Mouse (Mus musculus): ENCODE measurements around the gene Gm20388.

The Gm20388 gene

DNA sequence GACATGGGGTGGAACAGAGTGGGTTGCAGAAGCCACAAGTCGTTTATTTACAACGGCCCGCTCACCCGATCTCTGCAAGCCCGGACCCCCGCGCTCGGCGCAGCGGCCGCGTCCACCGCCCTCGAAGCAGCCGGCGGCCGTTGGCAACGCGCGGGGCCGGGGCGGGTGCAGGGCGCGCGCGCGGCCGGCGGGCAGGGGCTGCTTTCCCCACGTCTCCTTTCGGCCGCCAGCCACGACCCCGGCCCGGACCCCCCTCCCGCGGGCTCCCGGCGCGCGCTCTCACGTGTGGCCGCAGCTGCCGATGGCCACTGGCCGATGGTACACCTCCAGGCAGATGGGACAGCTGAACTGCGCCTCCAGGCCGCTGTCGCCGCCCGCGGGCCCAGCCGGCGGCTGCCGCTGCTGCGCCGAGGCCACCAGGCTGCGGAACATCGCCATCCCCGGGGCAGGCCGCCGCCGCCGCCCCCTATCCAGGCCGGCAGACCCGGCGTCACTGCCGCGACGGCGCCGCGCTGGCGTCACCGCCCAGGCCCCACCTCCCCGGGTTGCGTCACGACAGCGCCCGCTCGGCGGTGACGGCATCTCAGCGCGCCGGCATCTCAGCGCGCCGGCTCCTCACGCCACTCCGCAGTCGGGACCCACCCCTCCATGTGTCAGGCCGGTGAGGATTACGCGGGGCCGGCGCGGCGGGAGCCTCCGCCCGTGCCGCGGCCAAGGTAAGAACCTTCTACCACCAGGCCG is 2565.1 kb downstream of the Gm20388 start, which contains the start of the genes Rnf166 and Ctu2:
Rnf166 (minus strand) TSS at position 485 of the 741 bp plus-strand sequence.
Ctu2 (plus strand) TSS at position 564 of the 741 bp plus-strand sequence.
- peak; percentile 95 for DNase-seq

DNA sequence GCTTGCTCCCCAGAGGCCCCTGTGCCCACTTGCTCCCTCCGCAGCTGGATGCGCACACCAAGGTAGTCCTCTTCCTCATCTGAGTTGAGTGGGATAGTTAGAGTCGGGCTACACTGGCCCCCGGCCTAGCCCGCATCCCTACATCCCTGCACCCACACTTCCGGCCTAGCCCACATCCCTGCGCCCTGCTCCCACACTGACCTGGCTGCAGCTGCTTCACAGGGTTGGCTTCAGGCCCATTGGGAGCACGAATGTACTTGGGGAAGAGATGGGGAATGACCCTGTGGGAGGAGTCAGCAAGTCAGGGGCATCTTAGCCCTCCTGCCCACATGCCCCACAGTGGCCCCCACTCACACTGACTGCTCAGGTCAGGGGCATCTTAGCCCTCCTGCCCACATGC is 2571.8 kb downstream of the Gm20388 start:
- DNase-seq = no peak

DNA sequence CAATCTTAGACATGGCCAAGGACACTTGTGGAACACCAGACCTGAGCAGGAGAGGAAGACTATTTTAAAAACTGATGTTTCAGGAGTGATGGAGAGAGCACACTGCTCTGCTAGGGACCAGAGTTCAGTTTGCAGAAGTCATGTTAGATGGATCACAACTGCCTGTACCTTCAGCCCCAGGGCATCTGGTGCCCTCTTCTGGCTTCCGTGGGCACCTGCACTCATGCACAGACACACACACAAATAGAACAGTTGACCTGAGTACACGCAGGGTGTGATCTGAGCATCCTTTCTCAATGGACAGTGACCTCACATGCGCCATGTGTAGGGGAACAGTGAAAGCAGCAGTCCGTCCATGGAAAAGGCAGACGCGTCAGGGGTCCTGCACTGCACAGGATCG is 2573.2 kb downstream of the Gm20388 start:
- DNase-seq = no peak

DNA sequence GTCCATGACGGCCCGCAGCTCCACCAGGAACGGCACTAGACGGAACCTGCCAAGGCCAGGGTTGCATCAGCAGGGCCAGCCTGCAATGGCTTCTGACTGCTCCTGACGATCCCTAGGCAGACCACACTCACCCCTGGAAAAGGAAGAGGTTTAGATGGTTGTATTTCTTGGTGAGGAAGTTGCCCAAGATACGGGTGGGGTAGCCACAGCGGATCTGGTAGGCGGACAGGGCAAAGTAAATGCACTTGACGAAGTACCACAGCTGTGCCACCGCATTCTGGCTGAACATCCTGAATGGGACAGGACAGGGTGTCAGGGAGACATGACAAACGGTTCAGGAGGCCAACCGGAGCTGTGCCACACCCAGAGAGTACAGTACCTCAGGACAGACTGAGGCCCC is 2574.2 kb downstream of the Gm20388 start:
- DNase-seq = no peak

DNA sequence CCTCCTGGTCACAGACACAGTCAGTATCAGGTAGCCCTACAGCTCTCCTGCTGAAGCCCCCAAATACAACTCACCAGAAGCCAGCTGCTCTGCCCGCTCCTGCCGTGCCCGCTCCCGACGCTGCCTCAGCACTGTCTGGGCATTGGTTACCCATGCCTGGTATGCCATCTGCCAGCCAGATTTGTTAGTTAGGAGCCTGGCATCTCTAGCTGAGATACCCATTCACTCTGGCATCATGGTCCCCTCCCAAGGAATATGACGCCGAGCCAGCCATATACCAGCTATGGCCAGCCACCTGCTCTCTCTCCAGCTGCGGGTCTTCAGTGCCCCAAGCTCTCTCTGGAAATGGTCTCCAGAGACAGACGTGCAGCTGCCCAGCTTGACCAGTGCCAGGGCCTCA is 2577.7 kb downstream of the Gm20388 start:
- DNase-seq = no peak

DNA sequence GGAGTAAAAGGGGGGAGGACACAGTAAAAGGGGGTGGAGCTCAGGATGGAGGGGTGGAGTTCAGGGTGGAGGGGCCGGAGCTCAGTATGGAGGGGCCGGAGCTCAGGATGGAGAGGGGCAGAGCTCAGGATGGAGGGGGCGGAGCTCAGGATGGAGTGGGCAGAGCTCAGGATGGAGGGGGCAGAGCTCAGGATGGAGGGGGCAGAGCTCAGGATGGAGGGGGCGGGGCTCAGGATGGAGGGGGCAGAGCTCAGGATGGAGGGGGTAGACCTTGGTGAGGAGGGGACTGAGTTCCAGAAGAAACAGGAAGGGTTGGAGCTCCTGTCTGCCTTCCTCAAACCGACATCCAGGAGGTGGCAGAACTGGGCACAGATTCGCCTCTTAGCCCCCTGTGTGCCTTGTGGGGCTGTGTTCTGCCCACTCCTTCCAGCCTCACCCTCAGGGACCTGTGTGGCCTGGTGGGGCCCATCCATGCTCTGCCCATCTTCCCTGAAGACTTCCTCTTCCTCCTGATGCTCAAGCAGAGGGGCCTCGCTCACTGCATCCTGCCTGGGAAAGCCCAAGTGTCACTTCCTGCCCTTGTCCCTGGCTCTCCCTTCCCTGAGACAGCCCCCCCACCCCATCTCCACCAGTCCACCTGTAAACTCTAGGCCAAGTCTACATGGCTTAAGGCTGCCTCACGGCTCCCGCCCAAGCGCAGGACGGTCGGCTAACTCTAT is 2586.5 kb downstream of the Gm20388 start:
- DNase-seq = no peak

DNA sequence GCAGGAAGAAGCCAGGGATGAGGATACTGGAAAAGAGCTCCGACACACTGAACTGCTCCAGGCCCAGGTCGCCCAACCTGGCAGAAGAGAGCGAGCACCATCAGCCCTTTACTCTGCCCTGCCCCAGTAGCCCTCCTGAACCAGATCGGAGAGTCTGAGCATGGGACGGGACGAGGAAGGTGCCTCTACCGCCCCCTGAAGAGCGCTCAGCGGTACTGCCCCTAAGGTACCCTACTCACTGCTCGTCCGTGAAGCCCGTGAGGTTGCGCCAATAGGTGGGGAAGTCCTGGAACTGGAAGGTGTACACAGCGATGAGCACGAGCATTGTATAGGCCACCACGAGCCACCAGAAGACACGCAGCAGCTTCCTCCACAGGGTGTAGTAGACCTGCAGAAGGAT is 2587.3 kb downstream of the Gm20388 start:
- no peak for DNase-seq

DNA sequence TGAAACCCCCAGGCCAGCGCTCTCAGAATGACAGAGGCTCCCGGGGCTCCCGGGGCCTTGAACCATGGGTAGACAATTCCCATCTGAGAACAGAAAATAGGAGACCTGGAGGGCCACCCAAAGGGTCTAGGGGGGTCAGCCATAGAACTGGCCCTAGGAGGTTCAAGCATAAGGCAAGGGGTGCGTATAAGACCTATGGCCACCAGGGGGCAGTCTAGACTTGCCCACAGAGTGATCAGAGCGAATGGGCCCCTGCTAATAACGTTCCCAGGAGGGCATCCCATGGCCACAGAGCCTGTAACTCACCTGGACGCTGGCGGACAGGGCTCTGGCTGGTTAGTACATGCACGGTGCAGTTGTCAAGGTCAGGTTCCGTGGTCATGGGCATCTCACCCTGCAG is 2590.2 kb downstream of the Gm20388 start:
- peak; percentile 88 for DNase-seq

DNA sequence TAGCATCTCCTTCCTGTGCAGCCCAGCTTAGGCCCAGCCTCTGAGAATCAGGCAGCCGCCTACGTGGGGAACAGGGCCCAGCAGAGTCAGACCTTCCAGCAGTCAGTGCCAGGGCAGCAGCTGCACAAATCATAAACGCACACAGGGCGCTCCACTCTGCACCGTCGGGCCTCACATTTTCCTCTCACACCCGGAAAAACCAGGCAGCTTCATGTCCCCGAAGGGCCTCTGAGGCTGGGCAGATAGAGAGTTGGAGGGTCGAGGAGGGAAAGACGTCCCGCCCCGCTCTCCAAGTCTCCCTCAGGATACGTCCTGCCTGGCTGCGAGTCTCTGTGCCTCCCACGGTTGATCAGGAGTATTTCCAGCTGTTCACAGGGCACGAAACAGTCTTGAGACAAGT is 2600.9 kb downstream of the Gm20388 start:
- peak; percentile 34 for DNase-seq

DNA sequence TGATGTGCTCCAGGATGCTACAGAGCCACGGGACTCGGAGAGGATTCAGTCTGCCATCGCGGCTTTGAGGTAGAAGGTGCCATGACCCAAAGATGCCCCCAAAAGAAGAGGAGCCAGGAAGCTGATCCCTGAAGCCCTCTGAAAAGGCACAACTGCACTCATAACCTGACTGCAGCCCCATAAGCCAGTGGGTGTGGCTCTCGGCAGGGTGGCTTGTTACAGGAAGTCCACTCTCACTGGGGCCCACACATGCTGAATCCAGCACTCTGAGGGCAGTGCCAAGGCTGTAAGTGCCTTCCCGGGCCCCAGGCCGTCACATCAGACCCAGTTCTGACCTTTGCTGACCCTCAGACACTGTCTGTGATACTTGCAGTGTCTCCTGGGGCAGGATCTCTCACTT is 2601.8 kb downstream of the Gm20388 start:
- no peak for DNase-seq

DNA sequence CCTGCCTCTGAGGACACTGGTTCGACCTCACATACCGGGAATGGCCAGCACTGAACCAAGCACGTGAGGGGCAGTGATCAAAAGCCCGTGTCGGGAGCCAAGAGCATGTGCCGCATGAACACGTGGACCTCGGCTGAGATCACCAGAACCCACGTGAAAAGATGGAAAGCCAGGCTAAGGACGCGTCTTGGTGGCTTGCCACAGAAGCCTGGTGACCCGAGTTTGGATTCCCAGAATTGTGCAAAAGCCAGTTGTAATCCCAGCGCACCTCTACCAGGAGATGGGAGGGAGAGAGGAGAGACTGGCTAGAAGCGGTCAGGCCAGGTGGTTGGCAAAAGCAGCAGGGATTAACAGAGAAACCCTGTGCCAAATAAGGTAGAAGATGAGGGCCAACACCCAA is 2605.1 kb downstream of the Gm20388 start:
- no peak for DNase-seq

DNA sequence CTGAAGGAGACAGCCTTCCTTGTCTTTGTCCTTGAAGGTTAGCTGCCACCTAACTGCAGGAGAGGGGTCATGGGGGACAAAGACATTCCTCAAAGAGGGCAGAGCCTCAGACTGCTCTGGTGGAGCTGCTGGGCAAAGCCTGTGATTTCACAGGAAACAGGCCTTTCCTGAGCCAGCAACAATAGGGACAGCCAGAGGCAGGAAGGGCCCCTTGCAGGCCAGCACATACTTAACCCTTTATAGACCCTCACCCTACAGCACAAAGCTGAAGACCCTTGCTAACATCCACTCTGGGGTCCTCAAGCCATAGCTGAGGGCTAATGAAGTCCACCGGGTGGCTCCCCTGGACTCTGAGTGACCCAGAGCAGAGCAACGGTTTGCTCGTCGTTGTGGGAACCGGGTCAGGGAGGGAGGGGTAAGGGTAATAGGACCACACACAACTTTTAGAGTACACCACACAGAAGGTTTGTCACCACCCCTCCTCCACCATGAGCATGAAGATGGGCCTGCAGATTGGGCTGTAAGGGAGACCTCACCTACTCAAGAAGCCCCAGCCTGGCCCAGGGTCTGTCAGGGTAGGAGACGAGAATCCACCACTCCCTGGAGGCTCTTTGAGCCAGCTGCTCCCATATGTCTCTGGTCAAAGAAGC is 2607.0 kb downstream of the Gm20388 start:
- DNase-seq = peak; percentile 58

DNA sequence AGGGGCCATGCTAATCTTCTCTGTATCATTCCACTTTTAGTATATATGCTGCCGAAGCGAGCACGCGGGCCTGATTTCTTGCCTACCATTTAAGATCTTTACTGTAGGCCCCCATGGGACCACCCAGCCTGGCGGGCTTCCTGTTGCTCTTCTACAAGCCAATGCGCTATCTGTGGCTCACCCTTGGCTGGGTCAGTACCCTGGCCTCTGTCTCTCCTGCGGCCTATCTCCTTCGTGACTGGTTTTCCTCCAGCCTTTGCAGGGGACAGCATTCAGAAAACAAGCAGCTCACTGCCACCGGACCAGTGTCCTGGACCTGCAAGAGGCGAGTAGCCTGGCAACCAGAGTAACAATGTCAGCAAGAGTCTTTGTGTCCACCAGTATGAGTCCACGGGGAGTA is 2610.0 kb downstream of the Gm20388 start:
- DNase-seq = no peak

DNA sequence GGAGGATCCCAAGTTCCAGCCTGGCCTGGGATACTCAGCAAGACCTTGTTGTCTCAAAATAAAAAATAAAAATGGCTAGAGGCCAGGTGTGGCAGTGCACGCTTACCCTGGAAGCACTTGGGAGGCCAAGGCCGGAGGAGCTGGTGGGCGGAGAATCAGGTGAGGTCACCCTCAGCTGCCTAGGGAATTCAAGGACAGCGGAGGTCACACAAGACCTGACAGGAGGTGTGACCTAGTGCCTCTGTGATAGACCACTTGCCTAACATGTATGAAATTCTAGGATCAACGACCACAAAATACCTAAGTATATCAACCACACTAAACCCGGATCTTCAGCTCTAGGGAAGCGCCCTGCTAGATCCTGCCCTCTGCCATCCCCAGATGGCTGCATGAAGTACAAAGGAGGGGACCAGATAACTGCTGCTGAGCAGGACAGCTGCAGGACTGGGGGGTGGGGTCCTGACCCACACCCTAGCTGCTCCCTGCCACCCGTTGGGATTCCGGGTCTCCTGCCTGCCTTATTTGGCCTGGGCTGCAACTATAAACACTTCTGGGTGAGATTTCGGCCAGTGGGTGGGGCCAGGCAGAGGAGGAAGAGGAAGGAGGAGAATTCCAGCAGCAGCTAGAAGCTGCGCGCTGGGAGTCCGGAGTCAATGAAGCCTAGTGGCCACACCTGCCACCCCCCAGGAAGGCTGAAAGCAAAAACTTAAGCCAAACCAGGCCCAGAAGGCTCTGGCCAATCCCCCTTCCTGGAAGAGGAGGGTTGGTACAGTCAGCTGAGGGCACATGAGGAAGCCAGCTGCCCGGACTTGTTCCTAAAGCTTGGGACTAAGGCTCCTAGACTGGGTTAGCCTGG is 2612.4 kb downstream of the Gm20388 start:
- DNase-seq = peak; percentile 75

DNA sequence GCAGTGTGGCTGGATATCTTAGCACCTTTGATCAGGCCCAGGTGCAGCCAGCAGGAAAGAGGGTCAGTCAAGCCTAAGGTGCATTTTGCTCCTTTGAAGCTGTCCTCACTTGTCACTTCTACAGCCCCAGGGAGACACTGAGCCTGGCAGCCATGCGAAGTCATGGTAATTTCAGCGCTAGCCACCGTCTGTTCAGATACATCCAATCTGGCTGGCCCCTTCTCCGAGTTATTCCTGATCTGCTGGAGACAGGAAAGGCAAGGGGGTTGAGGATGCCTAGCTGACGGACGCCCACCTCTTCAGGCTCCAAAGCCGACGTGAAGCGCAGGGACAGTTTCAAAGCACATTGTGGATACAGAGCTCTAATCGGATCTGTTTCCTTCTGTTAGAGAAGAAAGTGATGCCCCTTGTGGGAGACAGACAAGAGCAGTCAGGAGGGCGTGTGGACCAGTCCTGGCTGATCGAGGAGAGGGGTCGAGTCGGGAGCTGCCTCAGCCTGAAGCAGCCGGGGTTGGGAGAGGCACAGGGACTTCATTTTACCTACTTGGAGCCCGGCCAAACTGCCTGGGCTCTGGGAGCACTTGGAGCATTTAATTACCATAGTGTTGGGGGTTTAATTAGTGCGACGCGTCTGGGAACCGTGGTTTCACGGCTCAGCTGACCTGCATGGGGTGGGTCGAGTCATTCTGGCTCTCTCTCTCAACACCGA is 2613.2 kb downstream of the Gm20388 start:
- DNase-seq = no peak

DNA sequence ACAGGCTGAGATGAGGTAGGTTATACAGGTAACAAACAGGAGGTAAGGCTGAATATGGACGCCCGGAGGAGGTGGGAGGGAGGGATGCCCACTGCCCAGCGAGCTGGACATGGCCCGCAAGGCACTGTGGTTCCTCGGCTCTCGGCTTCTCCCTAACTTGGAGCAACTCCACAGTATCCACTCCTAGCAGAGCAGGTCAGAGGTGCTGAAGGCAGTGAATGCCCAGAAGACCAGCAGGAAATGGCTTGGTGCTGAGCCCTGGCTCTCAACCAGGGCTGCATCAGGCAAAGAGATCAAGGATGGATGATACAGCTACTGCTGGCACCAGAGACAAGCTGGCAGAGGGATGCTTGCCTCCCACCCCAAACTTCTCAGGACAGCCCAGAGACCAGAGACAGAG is 2613.9 kb downstream of the Gm20388 start:
- no peak for DNase-seq

DNA sequence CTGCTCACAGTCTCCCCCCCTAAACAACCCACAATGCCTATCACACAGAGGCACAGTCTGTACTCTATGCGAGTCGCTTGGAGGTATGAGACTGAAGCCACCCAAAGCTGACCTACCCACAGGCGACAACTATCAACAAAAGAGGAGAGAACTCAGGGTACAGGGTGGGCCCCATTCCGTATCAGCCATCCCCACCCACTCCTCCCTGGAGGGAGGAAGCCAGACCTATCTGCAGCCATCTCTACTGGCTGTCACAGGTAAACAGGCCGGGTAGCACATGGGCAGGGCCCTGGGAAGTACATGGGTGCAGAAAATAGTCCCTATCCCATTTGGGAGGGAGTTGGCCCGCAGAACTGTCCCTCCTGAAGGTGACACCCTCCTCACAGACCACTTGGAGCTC is 2614.4 kb downstream of the Gm20388 start:
- no peak for DNase-seq

DNA sequence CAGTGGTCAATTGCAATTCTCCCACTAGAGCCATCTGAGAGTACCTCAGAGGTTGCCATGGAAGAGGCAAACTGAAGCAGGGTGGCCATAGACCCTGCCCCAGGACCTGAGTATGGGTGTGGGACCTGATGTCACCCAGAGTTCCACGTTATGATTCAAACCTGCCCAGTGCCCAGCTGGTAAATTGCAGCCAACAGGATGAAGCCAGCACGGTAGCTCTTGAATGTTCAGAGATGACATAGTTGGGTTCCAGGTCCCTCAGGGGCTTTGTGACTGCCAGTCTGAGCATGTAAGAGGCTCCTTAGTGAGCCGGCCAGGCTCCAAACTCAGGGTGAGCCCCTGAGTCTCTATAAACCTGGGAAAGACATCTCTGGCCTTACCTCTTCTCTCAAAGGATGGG is 2615.4 kb downstream of the Gm20388 start:
- no peak for DNase-seq

DNA sequence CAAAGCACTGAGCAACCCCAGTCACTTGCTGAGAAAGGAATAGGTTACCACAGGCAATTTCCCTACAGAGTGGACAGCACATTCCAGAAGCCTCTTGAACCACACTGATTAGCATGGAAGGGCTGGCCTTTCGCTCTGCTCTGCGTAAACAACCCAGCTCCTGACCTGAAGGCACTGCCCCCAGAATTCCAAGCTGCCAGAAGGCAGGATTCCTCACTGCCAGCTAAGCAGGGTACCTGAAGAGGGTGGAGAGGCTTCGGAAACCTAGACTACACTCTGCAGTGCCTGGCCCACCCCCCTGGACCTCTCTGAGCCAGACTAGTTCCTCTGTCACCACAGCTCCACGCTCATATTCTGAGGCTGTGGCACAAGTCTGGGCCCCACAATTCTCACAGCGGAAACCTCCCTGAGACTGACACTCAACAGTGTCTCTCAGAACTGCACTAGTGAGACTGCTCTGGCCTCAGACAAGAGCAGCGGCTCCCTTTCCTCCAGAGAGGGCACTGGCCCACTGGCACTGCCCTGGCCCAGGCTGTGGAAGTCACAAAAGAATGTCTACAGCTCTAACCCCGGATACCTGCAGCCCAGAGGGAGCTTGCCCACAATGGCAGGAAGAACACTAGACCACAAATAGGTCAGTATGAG is 2616.0 kb downstream of the Gm20388 start:
- peak; percentile 56 for DNase-seq

DNA sequence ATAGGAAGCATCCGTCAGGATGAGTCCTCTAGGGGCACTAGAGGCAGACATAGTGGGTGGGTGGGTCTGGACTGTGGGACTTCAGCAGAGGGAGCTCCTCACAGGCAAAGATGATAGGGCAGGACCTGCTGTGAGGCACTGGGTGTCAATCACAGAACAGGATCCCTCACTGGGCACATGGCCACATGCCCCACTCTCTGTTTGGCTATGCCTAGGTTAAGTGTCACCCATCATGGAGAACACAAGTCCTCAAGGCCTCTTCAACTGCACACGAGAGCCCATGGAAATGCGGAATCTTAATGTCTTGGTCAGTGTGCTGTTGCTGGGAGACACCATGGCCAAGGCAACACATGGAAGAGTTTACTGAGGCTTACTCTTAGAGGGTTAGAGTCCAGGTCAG is 2617.3 kb downstream of the Gm20388 start:
- no peak for DNase-seq

DNA sequence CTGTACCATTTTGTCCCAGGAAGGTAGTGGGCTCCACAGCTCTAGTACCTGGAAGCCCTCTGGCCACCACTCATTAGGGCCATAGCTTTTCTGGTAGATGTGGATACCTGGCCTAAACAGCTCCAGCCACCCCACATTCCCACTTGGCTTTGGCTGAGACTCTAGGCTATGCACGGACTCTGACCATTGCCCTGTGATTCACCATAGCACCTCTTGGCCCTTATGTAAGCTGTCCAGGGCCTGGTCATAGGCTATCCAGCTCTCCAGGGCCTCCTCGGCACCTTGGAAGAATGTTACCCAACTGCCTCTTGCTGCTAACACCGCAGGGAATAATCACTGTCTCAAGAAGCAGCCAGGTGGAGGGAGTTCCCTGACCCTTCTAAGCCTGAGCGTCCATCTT is 2618.5 kb downstream of the Gm20388 start:
- DNase-seq = no peak

DNA sequence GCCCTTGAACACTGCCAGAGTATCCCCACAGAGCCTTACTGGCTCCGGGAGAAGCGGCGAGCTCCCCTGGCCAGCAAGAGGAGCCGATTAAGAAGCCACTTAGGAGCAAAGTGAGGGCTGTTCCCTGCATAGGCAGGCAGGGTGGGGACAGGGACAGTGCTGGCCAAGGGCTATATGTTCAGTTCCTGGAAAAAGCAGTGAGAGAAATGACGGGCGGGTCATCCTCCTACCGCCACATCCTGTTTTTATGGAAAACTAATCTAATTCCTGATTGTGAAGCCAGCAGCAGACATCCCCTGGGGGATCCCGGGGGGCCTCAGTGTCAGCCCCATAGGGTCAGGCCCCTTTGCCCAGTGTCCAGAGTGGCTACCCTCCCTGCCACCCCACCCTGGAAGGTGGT is 2620.7 kb downstream of the Gm20388 start:
- no peak for DNase-seq
